Mouse (Mus musculus) myocyte (in vitro differentiated cells): ENCODE results near the gene Strada. TPM values are rescaled to one million over a fixed set of nuclear protein-coding genes. Genes with fewer than 3 reads are reported as not detected.

Experiments
- H3K27me3 ChIP-seq: one replicate; pipeline ENCODE4 v1.6.1; 2011; ENCODE audit not compliant: control insufficient read depth, insufficient read depth, insufficient read length
- H3K36me3 ChIP-seq: one replicate; pipeline ENCODE4 v1.6.1; 2011; ENCODE audit not compliant: control insufficient read depth, insufficient read depth
- H3K4me2 ChIP-seq: one replicate; pipeline ENCODE4 v1.6.1; 2011; ENCODE audit warnings: low read depth, control low read depth
- H3K4me3 ChIP-seq: one replicate; pipeline ENCODE4 v1.5.1; 2011; ENCODE audit warnings: mild to moderate bottlenecking, control low read depth, moderate library complexity
- H3K79me2 ChIP-seq: one replicate; pipeline ENCODE4 v1.6.1; 2011; ENCODE audit not compliant: control insufficient read depth, insufficient read depth
- H3ac ChIP-seq: one replicate; pipeline ENCODE4 v1.6.1; 2011; ENCODE audit not compliant: control insufficient read depth, insufficient read length
- CEBPB ChIP-seq: IDR thresholded peaks from 2 replicates; pipeline ENCODE4 v1.6.1; 2011; ENCODE audit warnings: mild to moderate bottlenecking, moderate library complexity; ENCODE audit not compliant: poor library complexity, insufficient read depth, severe bottlenecking
- E2F4 ChIP-seq: IDR thresholded peaks from one replicate; pipeline ENCODE4 v1.6.1; 2011; ENCODE audit warnings: mild to moderate bottlenecking, control low read depth, moderate library complexity; ENCODE audit not compliant: insufficient read depth
- MAX ChIP-seq: IDR thresholded peaks from one replicate; pipeline ENCODE4 v1.6.1; 2011; ENCODE audit warnings: low read depth, mild to moderate bottlenecking, control low read depth
- MYOD1 ChIP-seq, 3 experiments: IDR thresholded peaks; one replicate each; pipeline ENCODE4 v1.6.1; 2011; ENCODE audit warnings: control low read depth in 2 of 3, low read depth in 2 of 3, mild to moderate bottlenecking in 2 of 3, moderate library complexity in 1 of 3; ENCODE audit not compliant: insufficient read length in 2 of 3, control insufficient read depth in 1 of 3
- MYOG ChIP-seq, 3 experiments: IDR thresholded peaks; one replicate each; pipeline ENCODE4 v1.6.1; 2011; ENCODE audit warnings: control low read depth in 2 of 3, low read depth in 2 of 3, mild to moderate bottlenecking in 2 of 3; ENCODE audit not compliant: insufficient read length in 2 of 3, control insufficient read depth in 1 of 3, insufficient read depth in 1 of 3
- POLR2A ChIP-seq: IDR thresholded peaks from one replicate; pipeline ENCODE4 v1.6.1; 2011; ENCODE audit warnings: low read depth, mild to moderate bottlenecking, control low read depth, moderate library complexity; ENCODE audit not compliant: insufficient read length
- POLR2AphosphoS2 ChIP-seq: IDR thresholded peaks from one replicate; pipeline ENCODE4 v1.6.1; 2011; ENCODE audit warnings: low read depth, control low read depth; ENCODE audit not compliant: insufficient read length
- REST ChIP-seq: IDR thresholded peaks from one replicate; pipeline ENCODE4 v1.6.1; 2011; ENCODE audit warnings: mild to moderate bottlenecking, control low read depth, moderate library complexity; ENCODE audit not compliant: insufficient read depth, insufficient read length
- SRF ChIP-seq: IDR thresholded peaks from one replicate; pipeline ENCODE4 v1.6.1; 2011; ENCODE audit warnings: low read depth; ENCODE audit not compliant: control insufficient read depth, insufficient read length
- TCF12 ChIP-seq: IDR thresholded peaks from one replicate; pipeline ENCODE4 v1.6.1; 2011; ENCODE audit warnings: mild to moderate bottlenecking, control low read depth; ENCODE audit not compliant: poor library complexity, insufficient read depth, severe bottlenecking
- TCF3 ChIP-seq: IDR thresholded peaks from one replicate; pipeline ENCODE4 v1.6.1; 2011; ENCODE audit warnings: low read depth, control low read depth; ENCODE audit not compliant: insufficient read length
- USF1 ChIP-seq: IDR thresholded peaks from one replicate; pipeline ENCODE4 v1.6.1; 2011; ENCODE audit warnings: low read depth, mild to moderate bottlenecking, control low read depth, moderate library complexity
- polyA plus RNA-seq: library from polyadenylated mRNA; unstranded; fragments of >200 nt; fragmentation: generic; extraction: Trizol; gene quantifications from one replicate; pipeline ENCODE4 v1.2.1, GENCODE M21; 2012; ENCODE audit warnings: missing spikeins

Strada gene
- polyA plus RNA-seq, 1 experiment = 25.9 TPM

DNA sequence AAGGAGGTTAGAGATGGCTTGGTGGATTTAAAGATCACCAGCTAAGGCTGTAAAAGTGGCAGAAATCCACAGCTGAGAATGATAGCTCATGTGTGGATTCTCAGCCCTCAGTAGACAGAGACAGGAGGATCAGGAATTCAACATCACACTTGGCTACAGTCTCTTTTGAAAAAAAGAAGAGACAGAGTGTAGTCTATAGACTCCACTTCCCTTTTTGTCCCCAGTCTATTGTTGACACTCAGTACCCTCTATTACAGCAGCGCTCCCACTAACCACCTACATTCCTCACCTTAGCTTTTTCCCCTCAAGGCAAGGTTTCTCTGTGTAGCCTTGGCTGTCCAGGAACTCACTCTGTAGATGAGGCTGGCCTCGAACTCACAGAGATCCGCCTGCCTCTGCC, 10.3 kb downstream of the Strada start:
- Histone ChIP-seq H3ac (no peak overlapping the region), H3K4me3 (no peak overlapping the region), H3K27me3 (no peaks in the 10 kb centered on the region), H3K36me3 (peaks cover 7% of the 10 kb centered on the region), H3K4me2 (no peak overlapping the region), H3K79me2 (peaks cover 10% of the 10 kb centered on the region)
- no peak for TF ChIP-seq SRF
- no peak for TF ChIP-seq REST
- no peak for TF ChIP-seq MYOD1 (IDR thresholded peaks at IDR 0.05; ENCODE audit: control insufficient read depth in 1 of 3, insufficient read length in 2 of 3, low read depth in 2 of 3)
- no peak for TF ChIP-seq E2F4
- TF ChIP-seq POLR2A = no peak
- TF ChIP-seq MAX = no peak
- TF ChIP-seq TCF3 = no peak

DNA sequence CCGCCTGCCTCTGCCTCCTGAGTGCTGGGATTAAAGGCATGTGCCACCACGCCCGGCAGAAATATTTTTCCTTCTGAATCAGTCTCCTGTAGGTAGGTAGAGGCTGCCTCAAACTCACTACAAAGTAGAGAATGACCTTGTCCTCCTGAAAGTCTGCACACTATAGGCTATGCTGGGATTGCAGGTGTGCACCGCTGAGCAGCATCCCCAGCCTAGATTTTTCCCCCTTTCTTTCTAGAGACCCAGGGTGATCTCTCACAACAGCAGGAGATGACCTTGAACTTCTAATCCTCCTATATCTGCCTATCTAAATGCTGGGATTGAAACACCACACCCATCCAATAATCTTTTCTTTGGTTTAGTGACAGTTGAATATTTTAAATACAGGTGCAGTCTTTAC, 14.6 kb downstream of the Strada start:
- no peaks in the 10 kb centered on the region for H3K27me3 ChIP-seq
- H3K4me2 ChIP-seq = no peak overlapping the region
- no peak overlapping the region for H3K4me3 ChIP-seq
- TF ChIP-seq USF1 (no peak), TCF12 (no peak), CEBPB (no peak), POLR2A (no peak), SRF (no peak), MYOD1 (IDR thresholded peaks at IDR 0.05; ENCODE audit: control insufficient read depth in 1 of 3, insufficient read length in 2 of 3, low read depth in 2 of 3) (no peak), POLR2AphosphoS2 (no peak), TCF3 (no peak), MYOG (IDR thresholded peaks at IDR 0.05; ENCODE audit: control insufficient read depth in 1 of 3, insufficient read depth in 1 of 3, insufficient read length in 2 of 3, low read depth in 2 of 3) (no peak), MAX (no peak)
- no peaks in the 10 kb centered on the region for H3K36me3 ChIP-seq
- no peak overlapping the region for H3ac ChIP-seq
- H3K79me2 ChIP-seq = peaks cover 5% of the 10 kb centered on the region

DNA sequence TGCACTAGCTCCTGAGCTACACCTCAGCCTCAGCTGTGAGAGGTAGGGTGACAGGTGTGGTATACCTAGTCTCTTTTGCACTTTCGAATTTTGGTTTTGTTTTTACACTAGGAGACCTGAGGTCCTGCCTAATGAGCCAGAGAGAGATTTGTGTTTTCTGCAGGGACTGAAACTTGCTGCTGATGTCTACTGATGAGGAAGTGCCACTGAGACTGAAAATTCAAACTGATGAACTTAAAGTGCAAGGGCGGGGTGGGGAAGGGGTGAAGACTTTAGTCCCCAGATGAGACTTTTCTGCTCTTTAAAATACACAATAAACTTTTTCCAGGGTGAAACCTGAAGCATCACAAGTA, 21.5 kb downstream of the Strada start:
- H3K4me2 ChIP-seq = no peak overlapping the region
- H3K79me2 ChIP-seq = no peaks in the 10 kb centered on the region
- H3K27me3 ChIP-seq = no peaks in the 10 kb centered on the region
- TF ChIP-seq POLR2AphosphoS2 (no peak), MYOD1 (IDR thresholded peaks at IDR 0.05; ENCODE audit: control insufficient read depth in 1 of 3, insufficient read length in 2 of 3, low read depth in 2 of 3) (no peak), CEBPB (no peak), TCF3 (no peak), POLR2A (no peak), E2F4 (no peak), SRF (no peak), USF1 (no peak), REST (no peak), TCF12 (no peak)
- no peak overlapping the region for H3ac ChIP-seq
- no peaks in the 10 kb centered on the region for H3K36me3 ChIP-seq
- H3K4me3 ChIP-seq = no peak overlapping the region

GRCm38 (mm10) chr11:106179711-106180448, 22.1 kb downstream of the Strada start:
- Histone ChIP-seq H3K36me3 (no peaks in the 10 kb centered on the region), H3K27me3 (no peaks in the 10 kb centered on the region)
- TF ChIP-seq POLR2A (no peak), REST (no peak), MYOG (IDR thresholded peaks at IDR 0.05; ENCODE audit: control insufficient read depth in 1 of 3, insufficient read depth in 1 of 3, insufficient read length in 2 of 3, low read depth in 2 of 3) (no peak), TCF3 (no peak), SRF (no peak), TCF12 (no peak), E2F4 (no peak), USF1 (no peak), CEBPB (no peak), MAX (no peak), POLR2AphosphoS2 (no peak), MYOD1 (IDR thresholded peaks at IDR 0.05; ENCODE audit: control insufficient read depth in 1 of 3, insufficient read length in 2 of 3, low read depth in 2 of 3) (no peak)

More at GRCm38 (mm10) chr11:106179711-106180448, 22.1 kb downstream of the Strada start:
- no peak overlapping the region for H3ac ChIP-seq
- H3K4me3 ChIP-seq = no peak overlapping the region
- no peaks in the 10 kb centered on the region for H3K79me2 ChIP-seq
- H3K4me2 ChIP-seq = no peak overlapping the region
